Mouse (Mus musculus): ENCODE results near the gene Pramel5. TPM values are rescaled to one million over a fixed set of nuclear protein-coding genes. Genes with fewer than 3 reads are reported as not detected.
"Not testable (repeated sequence)": the region's sequence is repeated elsewhere in the genome, so short reads cannot be mapped to it uniquely, and the experiment has no call there.

Gene Pramel5
- polyA plus RNA-seq (2014; fragmentation: Nextera tagmentation; extraction: Ambion mirVana) = not detected in 2 replicates

GRCm38 (mm10) chr4:144280388-144280787 lies at the start of gene Pramel5:
Gene Pramel5, minus strand, starts transcription at chr4:144280488.
- not testable (repeated sequence) for H3K36me3 ChIP-seq (ENCODE audit: control insufficient read depth, insufficient read depth, low read length); H3K27ac ChIP-seq (ENCODE audit: low read depth, low read length); H3K4me3 ChIP-seq (ENCODE audit: low read depth, low read length); H3K9ac ChIP-seq (ENCODE audit: low read length); H3K9me3 ChIP-seq (ENCODE audit: control insufficient read depth, low read length); H3K4me1 ChIP-seq (ENCODE audit: control insufficient read depth, insufficient read depth, low read length); DNase-seq (ENCODE audit: low spot score, missing footprints); ATAC-seq (ENCODE audit: low FRiP score); H3K4me2 ChIP-seq; H3K27me3 ChIP-seq (ENCODE audit: control insufficient read depth, insufficient read depth, low read length)
- 75% methylated on average over 1 of the region's 1 CpGs for WGBS

GRCm38 (mm10) chr4:144329949-144330348 lies 49.7 kb upstream of the Pramel5 start, which contains the start of gene Gm13128:
Gene Gm13128, plus strand, starts transcription at chr4:144330249.
- not testable (repeated sequence) for H3K36me3 ChIP-seq (ENCODE audit: control insufficient read depth, insufficient read depth, low read length); H3K4me1 ChIP-seq (ENCODE audit: control insufficient read depth, insufficient read depth, low read length); H3K4me3 ChIP-seq (ENCODE audit: low read depth, low read length); ATAC-seq (ENCODE audit: low FRiP score); H3K4me2 ChIP-seq; H3K9ac ChIP-seq (ENCODE audit: low read length); H3K9me3 ChIP-seq (ENCODE audit: control insufficient read depth, low read length); DNase-seq (ENCODE audit: low spot score, missing footprints); H3K27ac ChIP-seq (ENCODE audit: low read depth, low read length); H3K27me3 ChIP-seq (ENCODE audit: control insufficient read depth, insufficient read depth, low read length)
- WGBS = 56% methylated on average over 4 of the region's 4 CpGs

GRCm38 (mm10) chr4:144312666-144313460 lies 32.6 kb upstream of the Pramel5 start:
- H3K9me3 ChIP-seq (ENCODE audit: control insufficient read depth, low read length); H3K4me2 ChIP-seq; H3K27me3 ChIP-seq (ENCODE audit: control insufficient read depth, insufficient read depth, low read length); H3K4me1 ChIP-seq (ENCODE audit: control insufficient read depth, insufficient read depth, low read length); DNase-seq (ENCODE audit: low spot score, missing footprints); H3K4me3 ChIP-seq (ENCODE audit: low read depth, low read length); H3K27ac ChIP-seq (ENCODE audit: low read depth, low read length); H3K9ac ChIP-seq (ENCODE audit: low read length); H3K36me3 ChIP-seq (ENCODE audit: control insufficient read depth, insufficient read depth, low read length); ATAC-seq (ENCODE audit: low FRiP score): not testable (repeated sequence)
- 74% methylated on average over 2 of the region's 2 CpGs for WGBS

GRCm38 (mm10) chr4:144299414-144299813 lies 19.1 kb upstream of the Pramel5 start:
- not testable (repeated sequence) for H3K9me3 ChIP-seq (ENCODE audit: control insufficient read depth, low read length); ATAC-seq (ENCODE audit: low FRiP score); H3K36me3 ChIP-seq (ENCODE audit: control insufficient read depth, insufficient read depth, low read length); H3K4me2 ChIP-seq; H3K27ac ChIP-seq (ENCODE audit: low read depth, low read length); H3K9ac ChIP-seq (ENCODE audit: low read length); DNase-seq (ENCODE audit: low spot score, missing footprints); H3K4me3 ChIP-seq (ENCODE audit: low read depth, low read length); H3K4me1 ChIP-seq (ENCODE audit: control insufficient read depth, insufficient read depth, low read length); H3K27me3 ChIP-seq (ENCODE audit: control insufficient read depth, insufficient read depth, low read length)
- WGBS = 48% methylated on average over 1 of the region's 1 CpGs

GRCm38 (mm10) chr4:144254768-144255167 lies 25.5 kb downstream of the Pramel5 start:
- ATAC-seq (ENCODE audit: low FRiP score); H3K4me3 ChIP-seq (ENCODE audit: low read depth, low read length); H3K4me1 ChIP-seq (ENCODE audit: control insufficient read depth, insufficient read depth, low read length); H3K27me3 ChIP-seq (ENCODE audit: control insufficient read depth, insufficient read depth, low read length); H3K36me3 ChIP-seq (ENCODE audit: control insufficient read depth, insufficient read depth, low read length); H3K27ac ChIP-seq (ENCODE audit: low read depth, low read length); H3K4me2 ChIP-seq; H3K9ac ChIP-seq (ENCODE audit: low read length); DNase-seq (ENCODE audit: low spot score, missing footprints); H3K9me3 ChIP-seq (ENCODE audit: control insufficient read depth, low read length): not testable (repeated sequence)

Other genes starting within 250 kb of the Pramel5 start
- not detected in 2 replicates for gene Pramel4, start 221.4 kb downstream of the Pramel5 start, polyA plus RNA-seq (2014; fragmentation: Nextera tagmentation; extraction: Ambion mirVana)
- not detected in 2 replicates for gene Gm13102, start 174.0 kb downstream of the Pramel5 start, polyA plus RNA-seq (2014; fragmentation: Nextera tagmentation; extraction: Ambion mirVana)
- gene Oog3, start 117.8 kb downstream of the Pramel5 start, polyA plus RNA-seq (2014; fragmentation: Nextera tagmentation; extraction: Ambion mirVana) = not detected in 2 replicates
- gene Oog2, start 89.8 kb downstream of the Pramel5 start, polyA plus RNA-seq (2014; fragmentation: Nextera tagmentation; extraction: Ambion mirVana) = not detected in 2 replicates
- gene C87977, start 67.2 kb downstream of the Pramel5 start, polyA plus RNA-seq (2014; fragmentation: Nextera tagmentation; extraction: Ambion mirVana) = not detected in 2 replicates
- not detected in 2 replicates for gene Gm13128, start 49.8 kb upstream of the Pramel5 start, polyA plus RNA-seq (2014; fragmentation: Nextera tagmentation; extraction: Ambion mirVana)
- gene Gm13119, start 77.5 kb upstream of the Pramel5 start, polyA plus RNA-seq (2014; fragmentation: Nextera tagmentation; extraction: Ambion mirVana) = not detected in 2 replicates
- not detected in 2 replicates for gene Pramef20, start 97.4 kb upstream of the Pramel5 start, polyA plus RNA-seq (2014; fragmentation: Nextera tagmentation; extraction: Ambion mirVana)
- gene Pramef12, start 128.0 kb upstream of the Pramel5 start, polyA plus RNA-seq (2014; fragmentation: Nextera tagmentation; extraction: Ambion mirVana) = not detected in 2 replicates
- gene 1700012P22Rik, start 158.3 kb upstream of the Pramel5 start, polyA plus RNA-seq (2014; fragmentation: Nextera tagmentation; extraction: Ambion mirVana) = not detected in 2 replicates
- not detected in 2 replicates for gene Gm9944, start 172.8 kb upstream of the Pramel5 start, polyA plus RNA-seq (2014; fragmentation: Nextera tagmentation; extraction: Ambion mirVana)
- gene Aadacl3, start 183.3 kb upstream of the Pramel5 start, polyA plus RNA-seq (2014; fragmentation: Nextera tagmentation; extraction: Ambion mirVana) = not detected in 2 replicates
- not detected in 2 replicates for gene 9430007A20Rik, start 239.3 kb upstream of the Pramel5 start, polyA plus RNA-seq (2014; fragmentation: Nextera tagmentation; extraction: Ambion mirVana)

Data from midbrain, embryonic 11.5 days (tissue).